Mouse (Mus musculus): ENCODE measurements around the gene Ptgs2. TPM values are rescaled to one million over a fixed set of nuclear protein-coding genes. Genes with fewer than 3 reads are reported as not detected.

Ptgs2 gene
- polyA plus RNA-seq, 1 experiment from 2014 or later = not detected

- ATAC-seq (no peak), DNase-seq (no peak)
- WGBS (ENCODE audit: insufficient replicate concordance) = 71% methylated on average over 9 of the region's 9 CpGs
- TF ChIP-seq EP300 (IDR thresholded peaks at IDR 0.05; ENCODE audit: low read depth) (no peak), CTCF (IDR thresholded peaks at IDR 0.05; ENCODE audit: low read depth) (no peak)
- Histone ChIP-seq H3K4me2 (ENCODE audit: low read depth, low read length) (no peak overlapping the region), H3K27me3 (ENCODE audit: insufficient read depth, low read length) (no peaks in the 10 kb centered on the region), H3K4me3 (ENCODE audit: low read depth, low read length) (no peak overlapping the region), H3K27ac (ENCODE audit: low read depth) (no peak overlapping the region), H3K4me1 (ENCODE audit: insufficient read depth) (no peaks in the 10 kb centered on the region), H3K9ac (replicated peaks) (no peak overlapping the region), H3K9me3 (ENCODE audit: low read length) (no peaks in the 10 kb centered on the region), H3K36me3 (replicated peaks; ENCODE audit: insufficient read depth, low read length) (no peaks in the 10 kb centered on the region)
Measured at GRCm38 (mm10) chr1:150139730-150140129, 39.9 kb downstream of the Ptgs2 start.

GRCm38 (mm10) chr1:150141939-150142338, 42.1 kb downstream of the Ptgs2 start:
- WGBS (ENCODE audit: insufficient replicate concordance) = 88% methylated on average over 1 of the region's 1 CpGs
- H3K4me1 ChIP-seq (ENCODE audit: insufficient read depth) = no peaks in the 10 kb centered on the region
- no peaks in the 10 kb centered on the region for H3K9me3 ChIP-seq (ENCODE audit: low read length)
- DNase-seq = no peak
- H3K36me3 ChIP-seq (replicated peaks; ENCODE audit: insufficient read depth, low read length) = no peaks in the 10 kb centered on the region
- H3K4me2 ChIP-seq (ENCODE audit: low read depth, low read length) = no peak overlapping the region
- no peaks in the 10 kb centered on the region for H3K27me3 ChIP-seq (ENCODE audit: insufficient read depth, low read length)
- no peak for ATAC-seq
- no peak overlapping the region for H3K27ac ChIP-seq (ENCODE audit: low read depth)
- H3K4me3 ChIP-seq (ENCODE audit: low read depth, low read length) = no peak overlapping the region
- H3K9ac ChIP-seq (replicated peaks) = no peak overlapping the region
- TF ChIP-seq CTCF (IDR thresholded peaks at IDR 0.05; ENCODE audit: low read depth) (no peak), EP300 (IDR thresholded peaks at IDR 0.05; ENCODE audit: low read depth) (no peak)

- DNase-seq (no peak), ATAC-seq (no peak)
- H3K27ac ChIP-seq (ENCODE audit: low read depth) = no peak overlapping the region
- TF ChIP-seq CTCF (IDR thresholded peaks at IDR 0.05; ENCODE audit: low read depth) = no peak
- no peak for TF ChIP-seq EP300 (IDR thresholded peaks at IDR 0.05; ENCODE audit: low read depth)
- no peaks in the 10 kb centered on the region for H3K4me1 ChIP-seq (ENCODE audit: insufficient read depth)
- H3K36me3 ChIP-seq (replicated peaks; ENCODE audit: insufficient read depth, low read length) = no peaks in the 10 kb centered on the region
- H3K4me2 ChIP-seq (ENCODE audit: low read depth, low read length) = no peak overlapping the region
- no peak overlapping the region for H3K4me3 ChIP-seq (ENCODE audit: low read depth, low read length)
- H3K9me3 ChIP-seq (ENCODE audit: low read length) = no peaks in the 10 kb centered on the region
- no peak overlapping the region for H3K9ac ChIP-seq (replicated peaks)
- 30% methylated on average over 1 of the region's 1 CpGs for WGBS (ENCODE audit: insufficient replicate concordance)
- no peaks in the 10 kb centered on the region for H3K27me3 ChIP-seq (ENCODE audit: insufficient read depth, low read length)
Measured at GRCm38 (mm10) chr1:150143578-150143977, 43.7 kb downstream of the Ptgs2 start.

- no peaks in the 10 kb centered on the region for H3K9me3 ChIP-seq (ENCODE audit: low read length)
- DNase-seq (no peak), ATAC-seq (no peak)
- H3K27ac ChIP-seq (ENCODE audit: low read depth) = no peak overlapping the region
- no peaks in the 10 kb centered on the region for H3K36me3 ChIP-seq (replicated peaks; ENCODE audit: insufficient read depth, low read length)
- TF ChIP-seq EP300 (IDR thresholded peaks at IDR 0.05; ENCODE audit: low read depth) (no peak), CTCF (IDR thresholded peaks at IDR 0.05; ENCODE audit: low read depth) (no peak)
- no peak overlapping the region for H3K9ac ChIP-seq (replicated peaks)
- H3K27me3 ChIP-seq (ENCODE audit: insufficient read depth, low read length) = no peaks in the 10 kb centered on the region
- no peaks in the 10 kb centered on the region for H3K4me1 ChIP-seq (ENCODE audit: insufficient read depth)
- no peak overlapping the region for H3K4me2 ChIP-seq (ENCODE audit: low read depth, low read length)
- H3K4me3 ChIP-seq (ENCODE audit: low read depth, low read length) = no peak overlapping the region
- WGBS (ENCODE audit: insufficient replicate concordance) = 72% methylated on average over 8 of the region's 8 CpGs
Measured at GRCm38 (mm10) chr1:150145049-150145448, 45.2 kb downstream of the Ptgs2 start.

- no peak overlapping the region for H3K27ac ChIP-seq (ENCODE audit: low read depth)
- H3K9me3 ChIP-seq (ENCODE audit: low read length) = no peaks in the 10 kb centered on the region
- H3K9ac ChIP-seq (replicated peaks) = no peak overlapping the region
- ATAC-seq = no peak
- no peaks in the 10 kb centered on the region for H3K4me1 ChIP-seq (ENCODE audit: insufficient read depth)
- H3K4me2 ChIP-seq (ENCODE audit: low read depth, low read length) = no peak overlapping the region
- H3K4me3 ChIP-seq (ENCODE audit: low read depth, low read length) = no peak overlapping the region
- no peaks in the 10 kb centered on the region for H3K27me3 ChIP-seq (ENCODE audit: insufficient read depth, low read length)
- WGBS (ENCODE audit: insufficient replicate concordance) = 82% methylated on average over 4 of the region's 4 CpGs
- no peak for DNase-seq
- H3K36me3 ChIP-seq (replicated peaks; ENCODE audit: insufficient read depth, low read length) = no peaks in the 10 kb centered on the region
- no peak for TF ChIP-seq CTCF (IDR thresholded peaks at IDR 0.05; ENCODE audit: low read depth)
- TF ChIP-seq EP300 (IDR thresholded peaks at IDR 0.05; ENCODE audit: low read depth) = no peak
Measured at GRCm38 (mm10) chr1:150147272-150147671, 47.4 kb downstream of the Ptgs2 start.

GRCm38 (mm10) chr1:150151411-150151810, 51.6 kb downstream of the Ptgs2 start:
- Histone ChIP-seq H3K4me3 (ENCODE audit: low read depth, low read length) (no peak overlapping the region), H3K4me1 (ENCODE audit: insufficient read depth) (no peaks in the 10 kb centered on the region), H3K27ac (ENCODE audit: low read depth) (no peak overlapping the region), H3K36me3 (replicated peaks; ENCODE audit: insufficient read depth, low read length) (no peaks in the 10 kb centered on the region), H3K9me3 (ENCODE audit: low read length) (no peaks in the 10 kb centered on the region), H3K4me2 (ENCODE audit: low read depth, low read length) (no peak overlapping the region), H3K9ac (replicated peaks) (no peak overlapping the region), H3K27me3 (ENCODE audit: insufficient read depth, low read length) (no peaks in the 10 kb centered on the region)
- ATAC-seq = no peak
- no peak for TF ChIP-seq CTCF (IDR thresholded peaks at IDR 0.05; ENCODE audit: low read depth)
- TF ChIP-seq EP300 (IDR thresholded peaks at IDR 0.05; ENCODE audit: low read depth) = no peak
- DNase-seq = no peak
- 56% methylated on average over 3 of the region's 3 CpGs for WGBS (ENCODE audit: insufficient replicate concordance)

Small RNA genes lying within 50 kb of the gene (microRNA-seq; reads per million reads assigned to microRNA genes)
- gene Gm44329 = not detected

Other genes starting within 250 kb of the Ptgs2 start
- 4.9 and 5.5 TPM in 2 replicates for gene Pla2g4a, start 138.7 kb upstream of the Ptgs2 start, polyA plus RNA-seq (2015; fragmentation: Nextera tagmentation; extraction: Ambion mirVana)
- gene Pdc, start 219.4 kb downstream of the Ptgs2 start, polyA plus RNA-seq (2015; fragmentation: Nextera tagmentation; extraction: Ambion mirVana) = not detected in 2 replicates